Mouse (Mus musculus) kidney, adult 2 months (tissue): ENCODE results near the gene Slc12a1. TPM values are rescaled to one million over a fixed set of nuclear protein-coding genes. Genes with fewer than 3 reads are reported as not detected.

ENCODE experiments used
- DNase-seq: peaks from one replicate; pipeline ENCODE4 v3.0.0; 2021
- H3K27ac ChIP-seq: fragments of 200-500 bp; 2 replicates; pipeline ENCODE4 v1.5.1; 2012; ENCODE audit warnings: low read depth, low read length, control low read depth, inconsistent platforms; ENCODE audit not compliant: insufficient read depth
- H3K27me3 ChIP-seq: fragments of 200-500 bp; replicated peaks from 2 replicates; pipeline ENCODE4 v1.6.1; 2012; ENCODE audit warnings: mild to moderate bottlenecking, moderate library complexity, low read length, inconsistent platforms; ENCODE audit not compliant: control insufficient read depth, insufficient read depth
- H3K36me3 ChIP-seq: fragments of 200-500 bp; 2 replicates; pipeline ENCODE4 v1.6.1; 2012; ENCODE audit warnings: mild to moderate bottlenecking, moderate library complexity, low read length, inconsistent platforms; ENCODE audit not compliant: control insufficient read depth, insufficient read depth
- H3K4me1 ChIP-seq: fragments of 200-500 bp; 2 replicates; pipeline ENCODE4 v1.6.1; 2011; ENCODE audit warnings: low read length; ENCODE audit not compliant: control insufficient read depth, insufficient read depth
- H3K4me3 ChIP-seq: fragments of 200-500 bp; 2 replicates; pipeline ENCODE4 v1.5.1; 2011; ENCODE audit warnings: mild to moderate bottlenecking, low read depth, low read length, control low read depth; ENCODE audit not compliant: insufficient read depth
- CTCF ChIP-seq: fragments of 200-500 bp; conservative IDR thresholded peaks from 2 replicates; pipeline ENCODE4 v1.5.1; 2011; ENCODE audit warnings: low read depth, mild to moderate bottlenecking, control low read depth, low read length, moderate library complexity, mixed read lengths; ENCODE audit not compliant: insufficient read depth, insufficient read length
- POLR2A ChIP-seq: fragments of 200-500 bp; IDR thresholded peaks from one replicate; pipeline ENCODE4 v1.6.1; 2011; ENCODE audit warnings: low read depth, low read length, control low read depth
- WGBS: fragments of 180-500 bp; shearing (Covaris S2); methylation state at CpG from one replicate; pipeline ENCODE4 v1.1.7; 2018; 5-methylcytosine and 5-hydroxymethylcytosine counted together
- polyA plus RNA-seq: library from polyadenylated mRNA; depleted of rRNA; stranded (reverse); fragments of >200 nt; gene quantifications from 2 replicates; pipeline ENCODE4 v1.2.3, GENCODE M21; 2012

Slc12a1 gene
- polyA plus RNA-seq, 1 experiment, result 182 TPM

DNA sequence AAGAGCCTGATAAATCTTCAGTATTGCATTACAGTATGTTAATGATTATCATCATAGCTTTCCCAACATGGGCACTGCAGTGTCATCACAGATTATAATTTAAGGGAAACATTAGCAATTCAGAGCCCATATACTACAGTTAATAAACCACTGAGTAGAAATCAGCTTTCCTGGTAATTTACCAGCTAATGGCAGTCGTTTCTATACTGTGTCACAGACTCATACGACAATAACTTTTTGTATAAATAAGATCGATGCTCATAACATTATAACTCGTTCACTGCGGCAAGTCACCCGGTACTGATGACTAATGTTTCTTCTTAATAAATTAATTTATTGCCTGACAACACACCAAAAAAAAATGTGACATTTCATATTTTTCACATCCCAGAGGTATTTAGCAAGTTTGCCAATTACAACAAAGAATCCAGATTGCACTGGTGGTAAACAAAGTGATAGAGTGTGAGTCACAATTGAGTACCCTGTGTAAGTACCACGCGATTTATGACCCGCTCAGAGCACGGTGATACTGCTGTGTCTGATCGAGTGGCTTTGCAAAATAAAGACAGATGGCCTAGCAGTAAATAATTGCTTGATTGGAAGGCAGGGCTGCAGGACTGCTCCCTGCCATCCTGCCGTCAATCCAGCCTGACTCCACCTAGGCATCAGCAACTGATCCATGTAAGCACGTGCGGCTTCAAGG lies 56.7 kb downstream of the Slc12a1 start:
- Histone ChIP-seq H3K4me3 (no peak overlapping the region), H3K27me3 (no peaks in the 10 kb centered on the region), H3K36me3 (no peaks in the 10 kb centered on the region; the same call in 1 of the 2 replicates), H3K27ac (no peak overlapping the region), H3K4me1 (no peaks in the 10 kb centered on the region)
- DNase-seq, result no peak
- no peak for TF ChIP-seq POLR2A
- TF ChIP-seq CTCF, result no peak
- WGBS, result 48% methylated on average over 14 of the region's 14 CpGs

DNA sequence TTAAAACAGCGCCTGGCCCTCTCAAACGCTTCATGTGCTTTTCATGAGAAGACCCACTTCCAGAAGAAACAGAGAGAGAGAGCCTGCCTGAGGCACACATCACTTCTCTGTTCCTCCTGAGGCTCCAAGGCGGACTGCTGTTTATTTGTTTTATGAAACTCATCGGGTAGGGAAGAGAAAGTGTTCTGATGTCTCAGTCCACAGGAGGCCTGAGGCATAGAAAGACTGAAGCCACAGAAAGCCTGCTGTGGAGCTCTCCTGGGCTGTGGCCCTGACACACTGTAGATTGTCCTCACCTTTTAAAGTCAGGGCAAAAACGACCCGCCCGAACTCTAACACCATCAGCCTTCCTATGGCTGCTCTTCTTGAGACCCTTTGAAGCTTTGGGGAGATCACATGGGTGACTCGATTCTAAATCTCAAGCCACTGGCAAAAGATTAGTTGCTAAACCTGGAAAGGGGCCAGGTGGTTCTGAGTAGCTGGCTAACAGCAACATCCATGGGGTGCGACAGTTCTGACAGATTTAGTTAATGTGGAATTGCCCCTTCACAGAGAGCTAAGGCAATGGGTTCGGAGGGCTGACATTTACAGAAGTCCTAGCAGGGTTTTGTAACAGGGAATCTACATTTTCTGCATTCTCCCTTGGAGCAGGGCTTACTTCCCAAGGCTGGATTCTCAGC lies 59.7 kb downstream of the Slc12a1 start:
- DNase-seq, result no peak
- no peaks in the 10 kb centered on the region for H3K27me3 ChIP-seq
- no peak overlapping the region for H3K27ac ChIP-seq
- no peak for TF ChIP-seq POLR2A
- TF ChIP-seq CTCF, result no peak
- 57% methylated on average over 10 of the region's 10 CpGs for WGBS
- H3K4me3 ChIP-seq, result no peak overlapping the region
- H3K4me1 ChIP-seq, result no peaks in the 10 kb centered on the region
- no peaks in the 10 kb centered on the region; the same call in 1 of the 2 replicates for H3K36me3 ChIP-seq

GRCm38 (mm10) chr2:125214592-125214991 lies 62.3 kb downstream of the Slc12a1 start:
- no peak overlapping the region for H3K27ac ChIP-seq
- no peak for TF ChIP-seq POLR2A
- peak; percentile 59 for TF ChIP-seq CTCF
- H3K4me3 ChIP-seq, result no peak overlapping the region
- WGBS, result 3% methylated on average over 3 of the region's 3 CpGs
- no peaks in the 10 kb centered on the region; the same call in 1 of the 2 replicates for H3K36me3 ChIP-seq
- H3K4me1 ChIP-seq, result no peaks in the 10 kb centered on the region
- peak; percentile 69 for DNase-seq
- no peaks in the 10 kb centered on the region for H3K27me3 ChIP-seq

DNA sequence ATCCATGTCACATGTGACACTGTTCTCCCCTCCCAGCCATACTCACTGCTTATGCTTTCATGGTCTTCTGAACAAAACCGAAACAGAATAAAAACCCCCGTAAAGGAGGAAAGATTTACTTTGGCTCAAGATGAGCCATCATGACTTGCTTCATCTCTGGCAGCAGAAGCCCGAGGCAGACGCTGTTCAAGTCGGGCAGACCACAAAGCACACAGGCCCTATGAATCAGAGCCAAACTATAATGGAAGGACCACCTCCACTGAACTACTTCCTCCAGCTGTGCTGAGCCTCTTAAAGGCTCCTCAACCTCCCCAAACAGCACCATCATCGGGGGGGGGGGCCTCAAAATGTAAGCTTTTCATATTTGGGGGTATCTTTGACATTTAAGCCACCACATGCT lies 65.0 kb downstream of the Slc12a1 start:
- no peaks in the 10 kb centered on the region for H3K4me1 ChIP-seq
- H3K27me3 ChIP-seq, result no peaks in the 10 kb centered on the region
- H3K4me3 ChIP-seq, result no peak overlapping the region
- 60% methylated on average over 6 of the region's 6 CpGs for WGBS
- no peaks in the 10 kb centered on the region; the same call in 1 of the 2 replicates for H3K36me3 ChIP-seq
- no peak for DNase-seq
- no peak overlapping the region for H3K27ac ChIP-seq
- TF ChIP-seq POLR2A (no peak), CTCF (no peak)

DNA sequence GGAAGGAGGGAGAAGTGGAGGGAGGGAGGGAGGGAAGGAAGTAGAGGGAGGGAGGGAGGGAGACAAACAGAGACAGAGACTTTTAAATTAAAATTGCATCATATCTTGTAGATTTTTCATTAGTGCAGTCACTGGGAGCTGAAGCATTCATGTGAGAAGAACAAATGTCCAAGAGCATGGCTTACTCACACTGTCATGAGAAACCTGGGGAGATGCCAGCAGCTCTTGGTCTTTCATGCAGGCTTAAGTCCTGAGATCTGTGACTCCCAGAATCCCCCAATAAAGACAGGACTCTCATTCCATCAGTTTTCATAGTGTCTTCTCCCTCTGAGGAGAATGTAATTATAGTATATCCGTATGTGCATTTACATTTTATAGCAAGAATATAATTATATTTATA lies 66.3 kb downstream of the Slc12a1 start:
- DNase-seq, result no peak
- Histone ChIP-seq H3K27me3 (no peaks in the 10 kb centered on the region), H3K4me3 (no peak overlapping the region), H3K36me3 (no peaks in the 10 kb centered on the region; the same call in 1 of the 2 replicates), H3K27ac (no peak overlapping the region), H3K4me1 (no peaks in the 10 kb centered on the region)
- 90% methylated on average over 1 of the region's 1 CpGs for WGBS
- TF ChIP-seq CTCF (no peak), POLR2A (no peak)

DNA sequence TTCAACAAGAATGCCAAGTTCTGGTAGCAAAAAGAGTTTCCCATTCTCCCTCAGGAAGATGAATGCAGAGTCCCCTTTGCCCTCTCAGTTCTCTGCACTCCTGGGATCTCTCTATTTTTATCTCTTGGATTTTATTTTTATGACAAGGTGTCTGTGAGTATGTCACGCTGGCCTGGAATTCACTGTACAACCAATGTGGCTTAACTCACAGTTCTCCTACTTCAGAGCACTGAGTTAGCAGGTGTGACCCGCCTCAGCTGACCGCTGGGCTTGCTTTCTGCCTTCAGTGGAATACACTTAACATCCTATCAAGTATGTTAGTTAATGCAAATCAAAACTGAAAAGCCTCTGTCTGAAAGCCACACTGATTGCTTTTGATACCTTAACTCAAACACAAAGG lies 67.0 kb downstream of the Slc12a1 start:
- H3K4me3 ChIP-seq, result no peak overlapping the region
- H3K27ac ChIP-seq, result no peak overlapping the region
- TF ChIP-seq POLR2A (no peak), CTCF (no peak)
- no peaks in the 10 kb centered on the region; the same call in 1 of the 2 replicates for H3K36me3 ChIP-seq
- no peaks in the 10 kb centered on the region for H3K4me1 ChIP-seq
- WGBS, result 74% methylated on average over 3 of the region's 3 CpGs
- no peaks in the 10 kb centered on the region for H3K27me3 ChIP-seq
- no peak for DNase-seq

- TF ChIP-seq CTCF (no peak), POLR2A (no peak)
- Histone ChIP-seq H3K4me1 (no peaks in the 10 kb centered on the region), H3K4me3 (no peak overlapping the region), H3K36me3 (no peaks in the 10 kb centered on the region; the same call in 1 of the 2 replicates), H3K27ac (no peak overlapping the region), H3K27me3 (no peaks in the 10 kb centered on the region)
- WGBS, result 88% methylated on average over 1 of the region's 1 CpGs
- DNase-seq, result no peak
These were observed 69.4 kb downstream of the Slc12a1 start for GRCm38 (mm10) chr2:125221673-125222072.
